Mouse (Mus musculus) embryonic facial prominence, embryonic 15.5 days (tissue): ENCODE measurements around the gene C1qtnf5. TPM values are rescaled to one million over a fixed set of nuclear protein-coding genes. Genes with fewer than 3 reads are reported as not detected.
A peak's percentile ranks its signal among the peaks of the same experiment; 100 is the strongest.

Experiments
- ATAC-seq: fragments of 200-750 bp; cut with Nextera tagmentation; 2 replicates; pipeline ENCODE4 v1.8.0; 2017; ENCODE audit warnings: low read depth, moderate TSS enrichment; ENCODE audit not compliant: insufficient number of reproducible peaks, low FRiP score, low TSS enrichment
- H3K27ac ChIP-seq: fragments of 300-500 bp; sonication (generic); replicated peaks from 2 replicates; pipeline ENCODE4 v1.5.1; 2015; ENCODE audit warnings: mild to moderate bottlenecking, inconsistent platforms
- H3K27me3 ChIP-seq: fragments of 300-500 bp; sonication (generic); 2 replicates; pipeline ENCODE4 v1.6.1; 2015; ENCODE audit warnings: inconsistent platforms
- H3K36me3 ChIP-seq: fragments of 300-500 bp; sonication (generic); 2 replicates; pipeline ENCODE4 v1.6.1; 2015; ENCODE audit warnings: mild to moderate bottlenecking, inconsistent platforms
- H3K4me1 ChIP-seq: fragments of 300-500 bp; sonication (generic); 2 replicates; pipeline ENCODE4 v1.6.1; 2015; ENCODE audit warnings: inconsistent platforms
- H3K4me2 ChIP-seq: fragments of 300-500 bp; sonication (generic); replicated peaks from 2 replicates; pipeline ENCODE4 v1.6.1; 2015; ENCODE audit warnings: mild to moderate bottlenecking, inconsistent platforms
- H3K4me3 ChIP-seq: fragments of 300-500 bp; sonication (generic); replicated peaks from 2 replicates; pipeline ENCODE4 v1.5.1; 2015; ENCODE audit warnings: mild to moderate bottlenecking, inconsistent platforms
- H3K9ac ChIP-seq: fragments of 300-500 bp; sonication (generic); 2 replicates; pipeline ENCODE4 v1.6.1; 2015; ENCODE audit warnings: inconsistent platforms
- H3K9me3 ChIP-seq: fragments of 300-500 bp; sonication (generic); replicated peaks from 2 replicates; pipeline ENCODE4 v1.6.1; 2016; ENCODE audit warnings: inconsistent platforms
- WGBS: fragments of 180-500 bp; shearing (Covaris S2); methylation state at CpG from one replicate; pipeline ENCODE4 v1.1.7; 2015; 5-methylcytosine and 5-hydroxymethylcytosine counted together
- polyA plus RNA-seq: library from polyadenylated mRNA; unstranded; fragments of >200 nt; fragmentation: Nextera tagmentation; extraction: Ambion mirVana; gene quantifications from 2 replicates; pipeline ENCODE4 v1.2.1, GENCODE M21; 2015

Gene C1qtnf5
- polyA plus RNA-seq, 1 experiment from 2014 or later = 6.0 TPM

DNA sequence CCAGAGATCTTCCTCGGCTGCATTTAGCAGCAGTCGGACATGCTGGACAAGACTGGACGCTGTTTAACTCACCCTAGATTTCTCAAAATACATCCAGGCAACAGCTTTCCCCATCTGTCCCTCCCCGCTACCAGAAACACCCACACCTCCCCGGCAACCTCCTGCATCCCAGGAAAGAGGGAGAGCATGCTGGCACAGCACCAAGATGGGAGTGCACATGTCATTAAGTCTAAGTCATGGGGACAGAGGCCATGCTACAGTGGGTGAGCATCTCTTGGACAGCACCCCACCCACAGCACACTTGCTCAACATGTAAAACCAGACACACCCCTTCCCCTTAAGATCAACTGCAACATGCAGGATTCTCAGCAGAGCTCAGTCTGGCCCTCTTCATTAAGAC lies 26.1 kb upstream of the C1qtnf5 start:
- no peaks in the 10 kb centered on the region for H3K9me3 ChIP-seq
- H3K36me3 ChIP-seq = no peaks in the 10 kb centered on the region
- H3K4me1 ChIP-seq = peaks cover 61% of the 10 kb centered on the region
- ATAC-seq = no peak
- WGBS = 67% methylated on average over 5 of the region's 5 CpGs
- no peak overlapping the region for H3K9ac ChIP-seq
- no peak overlapping the region for H3K4me3 ChIP-seq
- H3K27me3 ChIP-seq = peaks cover 3% of the 10 kb centered on the region; the same call in 1 of the 2 replicates
- no peak overlapping the region for H3K27ac ChIP-seq
- no peak overlapping the region for H3K4me2 ChIP-seq

DNA sequence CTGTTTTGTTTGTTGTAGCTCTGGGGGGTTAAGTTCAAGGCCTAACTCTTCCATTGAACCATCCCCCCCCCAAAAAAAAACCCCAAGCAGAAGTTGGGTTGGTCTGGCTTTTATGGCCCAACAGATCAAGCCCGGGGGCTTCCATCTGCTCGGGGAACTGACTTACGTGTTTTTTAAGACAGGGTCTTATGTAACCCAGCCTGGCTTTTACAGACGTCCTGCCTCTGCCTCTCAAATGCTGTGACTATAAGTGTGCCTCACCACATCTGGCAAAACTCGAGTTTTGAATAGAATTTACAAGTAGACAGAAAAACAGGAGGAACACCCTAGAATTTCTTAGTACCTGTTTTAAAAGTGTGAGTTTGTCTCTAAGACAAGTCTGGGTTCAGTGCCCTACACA lies 25.5 kb upstream of the C1qtnf5 start:
- Histone ChIP-seq H3K9me3 (no peaks in the 10 kb centered on the region), H3K36me3 (no peaks in the 10 kb centered on the region), H3K27me3 (peaks cover 7% of the 10 kb centered on the region; the same call in 1 of the 2 replicates), H3K4me2 (no peak overlapping the region), H3K27ac (no peak overlapping the region), H3K4me3 (no peak overlapping the region), H3K9ac (no peak overlapping the region), H3K4me1 (peaks cover 61% of the 10 kb centered on the region)
- 49% methylated on average over 5 of the region's 5 CpGs for WGBS
- ATAC-seq = no peak

DNA sequence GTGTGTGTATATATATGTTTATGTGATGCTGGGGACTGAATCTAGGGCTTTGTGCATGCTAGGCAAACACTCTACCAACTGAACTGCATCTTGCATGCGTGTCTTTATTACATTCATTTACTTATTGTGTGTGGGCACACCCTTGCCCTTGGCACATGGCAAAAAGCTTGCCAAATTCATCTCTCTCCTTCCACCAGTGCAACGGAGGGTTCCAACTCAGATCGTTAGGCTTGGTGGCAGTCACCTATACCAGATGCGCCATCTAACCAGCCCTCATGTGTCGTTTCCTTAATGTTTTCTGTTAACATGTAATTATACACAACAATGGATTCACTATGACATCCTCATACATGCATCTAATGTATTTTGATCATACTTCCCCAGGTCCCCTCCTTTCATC lies 24.8 kb upstream of the C1qtnf5 start:
- WGBS = 80% methylated on average over 5 of the region's 5 CpGs
- no peak overlapping the region for H3K4me2 ChIP-seq
- peaks cover 7% of the 10 kb centered on the region; the same call in 1 of the 2 replicates for H3K27me3 ChIP-seq
- H3K27ac ChIP-seq = no peak overlapping the region
- H3K36me3 ChIP-seq = no peaks in the 10 kb centered on the region
- H3K4me1 ChIP-seq = peaks cover 64% of the 10 kb centered on the region
- H3K9ac ChIP-seq = no peak overlapping the region
- no peak overlapping the region for H3K4me3 ChIP-seq
- no peaks in the 10 kb centered on the region for H3K9me3 ChIP-seq
- no peak for ATAC-seq

DNA sequence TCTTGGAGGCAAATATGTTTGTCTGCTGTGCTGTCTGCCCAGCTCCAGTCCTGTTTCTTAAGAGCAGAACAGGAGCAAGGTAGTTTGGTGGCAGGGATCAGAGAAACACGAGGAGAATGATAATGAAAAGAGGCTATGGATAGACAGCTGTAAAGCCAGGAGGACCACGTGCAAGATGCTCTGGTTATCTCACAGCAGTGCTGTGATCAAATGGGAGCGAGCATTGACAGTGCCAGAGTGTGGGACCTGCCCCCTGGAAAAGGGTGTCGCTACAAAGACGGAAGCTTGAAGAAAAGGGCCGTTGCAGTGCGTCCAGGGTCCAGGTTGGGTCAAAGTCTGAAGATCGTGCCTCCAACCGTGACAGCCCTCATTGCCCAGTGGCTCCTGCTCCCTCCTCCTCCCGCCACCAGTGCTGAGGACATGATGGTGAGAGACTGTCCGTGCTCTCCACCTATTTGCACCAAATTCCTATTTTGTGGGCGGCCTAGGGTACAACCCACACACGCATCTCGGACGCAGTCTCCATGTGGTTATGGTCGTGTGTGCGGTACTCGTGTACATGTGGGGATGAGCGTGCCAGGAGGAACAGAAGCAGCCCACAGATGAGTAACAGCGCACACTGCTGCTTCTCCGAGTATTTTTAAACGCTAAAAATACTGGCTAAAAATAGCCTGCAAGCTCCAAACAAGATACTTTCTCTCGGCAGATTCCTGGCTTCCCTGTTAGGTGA lies 23.5 kb upstream of the C1qtnf5 start:
- Histone ChIP-seq H3K4me1 (peaks cover 69% of the 10 kb centered on the region), H3K4me2 (peak overlapping the region; percentile 99), H3K9ac (no peak overlapping the region), H3K27ac (0 out of 2 replicates have a peak overlapping the region, but pooled peaks have one; percentile 52), H3K9me3 (no peaks in the 10 kb centered on the region), H3K36me3 (no peaks in the 10 kb centered on the region), H3K27me3 (peaks cover 7% of the 10 kb centered on the region; the same call in 1 of the 2 replicates), H3K4me3 (peak overlapping the region; percentile 57)
- ATAC-seq = no peak
- 10% methylated on average over 23 of the region's 23 CpGs for WGBS

DNA sequence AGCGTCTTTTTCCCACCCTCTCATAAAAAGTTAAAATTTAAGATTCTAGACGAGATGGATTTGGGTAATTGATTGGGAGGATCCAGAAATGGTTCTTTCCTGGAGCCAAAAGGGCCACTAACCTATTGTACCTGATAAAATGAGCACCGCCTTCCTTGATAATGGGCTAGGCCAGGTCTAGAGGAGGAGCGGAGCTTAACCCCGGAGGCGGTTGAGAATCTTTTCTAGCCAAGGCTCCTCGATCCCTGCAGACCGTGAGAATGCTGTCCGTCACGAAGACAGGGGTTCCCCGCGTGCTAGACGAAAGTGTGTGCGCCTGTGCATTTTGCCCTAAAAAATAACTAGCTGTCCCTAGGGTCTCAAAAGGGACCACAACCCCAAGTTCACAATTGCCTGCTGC lies 22.8 kb upstream of the C1qtnf5 start:
- ATAC-seq = no peak
- H3K4me3 ChIP-seq = peak overlapping the region; percentile 57
- peak overlapping the region; percentile 99 for H3K4me2 ChIP-seq
- 1% methylated on average over 14 of the region's 14 CpGs for WGBS
- peaks cover 70% of the 10 kb centered on the region for H3K4me1 ChIP-seq
- H3K27ac ChIP-seq = no peak overlapping the region
- 0 out of 2 replicates have a peak overlapping the region, but pooled peaks have one; percentile 47 for H3K9ac ChIP-seq
- no peaks in the 10 kb centered on the region for H3K36me3 ChIP-seq
- no peaks in the 10 kb centered on the region for H3K9me3 ChIP-seq
- peaks cover 7% of the 10 kb centered on the region; the same call in 1 of the 2 replicates for H3K27me3 ChIP-seq

DNA sequence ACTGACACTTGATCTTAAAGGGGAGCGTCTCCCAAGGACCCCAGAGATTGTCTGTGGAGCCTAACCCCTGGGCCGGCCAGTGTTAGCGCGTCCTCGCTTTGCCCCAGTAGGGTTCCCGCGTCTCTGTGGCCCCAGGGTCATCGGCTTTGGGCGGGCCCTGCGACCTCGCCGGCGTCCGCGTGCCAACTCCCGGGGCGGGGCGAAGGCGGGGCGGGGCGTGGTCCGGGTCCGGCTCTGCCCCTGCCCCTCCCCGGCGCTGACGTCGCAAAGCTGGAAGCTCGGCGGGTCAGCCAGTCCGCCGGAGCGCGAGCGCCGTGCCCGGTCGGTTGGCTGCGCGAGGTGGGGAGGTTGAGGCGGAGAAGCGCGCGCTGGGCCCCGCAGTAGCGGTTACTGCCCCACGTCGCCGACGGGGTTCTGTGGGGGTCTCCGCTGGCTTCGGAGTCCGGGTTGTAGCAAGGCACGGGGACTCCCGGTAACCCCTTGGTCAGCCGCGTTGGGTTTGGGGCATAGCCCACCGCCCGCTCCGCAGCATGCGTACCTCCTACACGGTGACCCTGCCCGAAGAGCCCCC lies 22.3 kb upstream of the C1qtnf5 start:
- Histone ChIP-seq H3K9me3 (no peaks in the 10 kb centered on the region), H3K4me3 (peak overlapping the region; percentile 57), H3K4me1 (peaks cover 75% of the 10 kb centered on the region), H3K4me2 (peak overlapping the region; percentile 99), H3K9ac (peak overlapping the region; percentile 47), H3K27ac (no peak overlapping the region), H3K27me3 (peaks cover 7% of the 10 kb centered on the region; the same call in 1 of the 2 replicates), H3K36me3 (no peaks in the 10 kb centered on the region)
- ATAC-seq = peak; percentile 76
- under 1% methylated on average over 61 of the region's 62 CpGs for WGBS

DNA sequence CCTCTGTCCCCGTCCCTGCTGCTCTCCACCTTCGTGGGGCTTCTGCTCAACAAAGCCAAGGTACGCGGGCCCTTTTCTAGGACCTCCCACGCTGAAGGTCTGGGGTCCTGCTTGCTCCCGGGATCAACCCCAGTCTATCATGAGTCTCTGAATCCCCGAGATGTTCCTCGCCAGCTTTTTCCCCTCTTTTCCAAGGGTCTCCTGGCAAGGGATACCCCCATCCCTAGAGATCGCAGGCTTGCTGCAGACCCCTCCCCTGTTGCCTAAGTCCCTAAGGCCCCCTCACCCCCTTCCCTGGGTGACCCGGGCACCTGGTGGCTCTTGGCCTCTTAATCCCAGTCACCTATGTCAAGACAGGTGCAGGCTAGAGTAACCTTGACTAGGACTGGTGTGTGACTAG lies 21.8 kb upstream of the C1qtnf5 start:
- peak overlapping the region; percentile 99 for H3K4me2 ChIP-seq

DNA sequence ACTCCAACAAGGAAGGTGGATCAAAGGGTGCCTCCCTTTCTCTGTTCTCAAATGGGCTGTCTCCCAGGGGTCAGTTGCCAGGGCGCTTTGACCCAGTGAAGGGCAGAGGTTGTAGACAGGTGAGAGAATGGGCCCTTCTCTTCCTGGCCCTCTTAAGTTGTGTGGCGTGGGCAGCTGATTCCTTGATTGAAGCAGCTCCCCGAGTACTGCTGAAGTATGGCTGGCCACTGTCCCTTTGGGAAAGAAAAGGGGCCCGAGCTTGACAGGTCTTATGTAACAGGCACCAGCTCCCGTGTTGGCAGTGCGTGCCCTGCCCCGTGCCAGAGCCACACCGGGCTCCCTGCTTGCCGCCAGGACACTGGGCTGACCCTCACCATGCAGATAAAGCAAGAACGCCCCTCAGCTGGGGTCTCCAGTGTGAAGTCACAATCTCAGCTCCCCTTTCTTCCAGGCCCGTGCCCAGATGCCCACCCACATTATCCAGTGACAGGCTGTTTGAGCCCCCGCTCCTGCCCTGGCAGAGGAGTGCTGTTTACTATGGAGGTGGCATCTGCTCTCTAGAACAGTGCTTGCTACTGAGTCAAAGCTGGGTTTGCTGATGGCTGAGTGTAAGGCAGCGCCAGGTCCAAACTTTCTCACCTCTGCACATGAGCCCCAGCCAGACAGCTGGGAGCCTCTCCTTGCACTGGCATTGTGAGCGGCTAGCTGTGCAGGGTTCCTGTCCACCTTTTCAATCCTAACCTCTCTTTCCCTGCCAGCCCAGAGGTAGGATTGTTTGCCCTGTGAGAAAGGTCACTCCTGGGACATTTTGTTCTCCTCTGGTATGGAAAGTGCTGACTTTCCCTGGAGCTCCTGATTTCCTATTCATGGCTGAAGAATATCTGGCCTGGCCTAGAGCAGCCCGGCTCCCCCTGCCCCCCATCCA lies 21.0 kb upstream of the C1qtnf5 start:
- 72% methylated on average over 15 of the region's 15 CpGs for WGBS
- no peak overlapping the region for H3K27ac ChIP-seq
- H3K4me1 ChIP-seq = peaks cover 68% of the 10 kb centered on the region
- no peaks in the 10 kb centered on the region for H3K36me3 ChIP-seq
- ATAC-seq = no peak
- H3K9ac ChIP-seq = no peak overlapping the region
- peak overlapping the region; percentile 99 for H3K4me2 ChIP-seq
- H3K4me3 ChIP-seq = peak overlapping the region; percentile 57; the same call in 1 of the 2 replicates
- peaks cover 7% of the 10 kb centered on the region; the same call in 1 of the 2 replicates for H3K27me3 ChIP-seq
- H3K9me3 ChIP-seq = no peaks in the 10 kb centered on the region

More for the DNA sequence above, 21.8 kb upstream of the C1qtnf5 start:
- H3K9me3 ChIP-seq = no peaks in the 10 kb centered on the region
- H3K36me3 ChIP-seq = no peaks in the 10 kb centered on the region
- H3K27ac ChIP-seq = no peak overlapping the region
- H3K4me1 ChIP-seq = peaks cover 74% of the 10 kb centered on the region
- H3K4me3 ChIP-seq = peak overlapping the region; percentile 57
- WGBS = 6% methylated on average over 10 of the region's 10 CpGs
- peak overlapping the region; percentile 47 for H3K9ac ChIP-seq
- peaks cover 7% of the 10 kb centered on the region; the same call in 1 of the 2 replicates for H3K27me3 ChIP-seq
- no peak for ATAC-seq

DNA sequence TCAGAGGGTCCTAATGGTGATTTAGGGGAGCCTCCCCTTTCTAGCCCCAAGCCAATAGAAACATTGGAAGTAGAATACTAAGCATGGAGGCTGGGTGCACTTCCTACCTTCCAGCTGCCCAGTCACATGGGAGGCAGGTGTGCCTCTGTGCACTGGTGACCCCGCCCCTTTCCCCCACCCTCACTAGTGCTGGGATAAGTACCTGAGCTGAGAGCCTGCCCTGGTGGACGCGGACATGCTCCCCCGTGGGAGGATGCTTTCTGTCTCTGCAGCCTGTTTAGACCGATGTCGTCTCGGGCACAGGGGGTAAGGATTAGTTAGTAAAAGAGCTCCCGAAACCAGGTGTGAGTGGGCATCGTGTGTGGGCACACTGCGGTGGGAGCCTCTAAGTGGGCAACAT lies 20.1 kb upstream of the C1qtnf5 start:
- H3K36me3 ChIP-seq = peaks cover 6% of the 10 kb centered on the region; the same call in 1 of the 2 replicates
- H3K27me3 ChIP-seq = peaks cover 7% of the 10 kb centered on the region; the same call in 1 of the 2 replicates
- no peak for ATAC-seq
- H3K9ac ChIP-seq = no peak overlapping the region
- WGBS = 36% methylated on average over 10 of the region's 10 CpGs
- H3K4me1 ChIP-seq = peaks cover 61% of the 10 kb centered on the region
- H3K4me3 ChIP-seq = no peak overlapping the region
- no peak overlapping the region; the same call in none of the 2 replicates for H3K4me2 ChIP-seq
- no peak overlapping the region for H3K27ac ChIP-seq
- no peaks in the 10 kb centered on the region for H3K9me3 ChIP-seq

DNA sequence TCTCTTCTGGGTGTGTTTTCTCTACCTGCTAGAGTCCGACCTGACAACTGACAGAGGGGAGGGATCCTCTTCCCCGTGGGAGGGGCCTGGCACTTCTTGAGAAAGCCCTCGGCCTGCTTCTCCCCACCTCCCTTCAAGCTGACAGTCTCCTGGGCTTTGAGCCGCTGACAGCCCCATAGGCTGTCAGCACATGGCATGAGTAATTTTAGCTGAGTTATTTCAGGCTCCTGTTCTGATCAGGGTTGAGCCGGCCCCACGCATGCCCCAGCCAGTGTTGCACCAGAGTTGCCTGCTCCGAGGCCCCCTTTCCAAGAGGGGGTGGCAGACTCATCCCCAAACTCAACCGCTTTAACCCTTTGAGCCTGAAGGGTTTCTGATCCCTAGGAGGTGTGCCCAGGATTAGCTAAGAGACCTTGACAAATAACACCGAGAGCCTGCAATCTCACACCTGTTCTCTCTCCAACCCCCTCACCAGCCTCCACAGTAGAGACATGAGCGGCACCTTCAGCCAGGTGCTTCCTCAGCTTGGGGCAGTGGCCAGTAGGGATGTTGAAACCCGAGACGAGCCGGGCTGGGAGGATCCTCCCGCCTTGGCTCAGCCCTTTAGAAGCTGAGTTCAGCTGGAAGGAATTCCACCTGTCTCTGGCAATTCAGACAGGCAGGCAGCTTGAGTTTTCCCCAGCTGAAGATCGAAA lies 19.1 kb upstream of the C1qtnf5 start:
- Histone ChIP-seq H3K4me3 (no peak overlapping the region), H3K27me3 (peaks cover 7% of the 10 kb centered on the region; the same call in 1 of the 2 replicates), H3K4me2 (peak overlapping the region; percentile 23), H3K9me3 (no peaks in the 10 kb centered on the region), H3K27ac (peak overlapping the region; percentile 49), H3K4me1 (peaks cover 61% of the 10 kb centered on the region), H3K9ac (no peak overlapping the region), H3K36me3 (peaks cover 15% of the 10 kb centered on the region; the same call in 1 of the 2 replicates)
- ATAC-seq = peak; percentile 51
- 5% methylated on average over 15 of the region's 15 CpGs for WGBS
